Mouse (Mus musculus) E14TG2a.4 (cell line): ENCODE measurements around the gene Fam20c.

Experiments used
- CTCF ChIP-seq: conservative IDR thresholded peaks from 2 replicates; pipeline ENCODE4 v1.5.1; 2014; ENCODE audit warnings: low read length
- NANOG ChIP-seq: IDR thresholded peaks from 2 replicates; pipeline ENCODE4 v1.6.1; 2014; ENCODE audit warnings: borderline replicate concordance, low read length, mixed read lengths
- POU5F1 ChIP-seq: IDR thresholded peaks from 2 replicates; pipeline ENCODE4 v1.6.1; 2014; ENCODE audit warnings: low read length, borderline replicate concordance

GRCm38 (mm10) chr5:138775096-138775495 is 20.8 kb downstream of the Fam20c start:
- no peak for TF ChIP-seq CTCF
- TF ChIP-seq NANOG = no peak
- no peak for TF ChIP-seq POU5F1
